Mouse (Mus musculus): Measurements from ENCODE around the gene Zfp114. TPM values are rescaled to one million over a fixed set of nuclear protein-coding genes. Genes with fewer than 3 reads are reported as not detected.

Zfp114 gene
- total RNA-seq, 2 experiments from 2014 or later, result 0.26 to 0.81 TPM

Other genes with a start within 250 kb of the Zfp114 start
- not detected for gene Vmn1r179, start 248.1 kb upstream of the Zfp114 start, total RNA-seq (2021)
- not detected for gene Vmn1r180, start 224.4 kb upstream of the Zfp114 start, total RNA-seq (2021)
- gene Vmn1r181, start 200.4 kb upstream of the Zfp114 start, total RNA-seq (2021), result not detected
- gene V1rd19, start 173.4 kb upstream of the Zfp114 start, total RNA-seq (2021), result not detected
- gene Vmn1r183, start 121.8 kb upstream of the Zfp114 start, total RNA-seq (2021), result not detected
- gene Zfp180, start 93.1 kb upstream of the Zfp114 start, total RNA-seq (2021), result 1 to 10 TPM; 6.4 to 7.0 TPM
- gene Zfp112, start 62.7 kb upstream of the Zfp114 start, total RNA-seq (2021), result 1 to 10 TPM; 2.8 to 4.1 TPM
- gene Zfp235, start 40.9 kb upstream of the Zfp114 start, total RNA-seq (2021), result 1 to 10 TPM; 5.1 to 7.5 TPM
- 1 to 10 TPM; 5.0 to 6.7 TPM for gene Zfp111, start 36.4 kb downstream of the Zfp114 start, total RNA-seq (2021)
- gene Zfp109, start 62.5 kb downstream of the Zfp114 start, total RNA-seq (2021), result 1 to 10 TPM; 1.6 to 2.4 TPM
- gene Zfp108, start 79.7 kb downstream of the Zfp114 start, total RNA-seq (2021), result 1 to 10 TPM; 1.5 to 1.6 TPM
- gene Zfp93, start 95.4 kb downstream of the Zfp114 start, total RNA-seq (2021), result 1 to 10 TPM; 2.9 to 4.2 TPM
- 1 to 10 TPM; 4.2 to 5.6 TPM for gene Zfp61, start 126.2 kb downstream of the Zfp114 start, total RNA-seq (2021)
- 1 to 10 TPM; 2.1 to 4.0 TPM for gene Zfp94, start 141.6 kb downstream of the Zfp114 start, total RNA-seq (2021)
- gene Tescl, start 158.9 kb downstream of the Zfp114 start, total RNA-seq (2021), result not detected
- not detected for gene Lypd5, start 174.1 kb downstream of the Zfp114 start, total RNA-seq (2021)
- 1 to 10 TPM in 1 of 2 experiments, under 1 TPM in 1; 0.14 to 1.8 TPM for gene Kcnn4, start 195.2 kb downstream of the Zfp114 start, total RNA-seq (2021)
- 10 to 100 TPM; 15.4 to 17.1 TPM for gene Smg9, start 224.6 kb downstream of the Zfp114 start, total RNA-seq (2021)